Mouse (Mus musculus): ENCODE results near the gene Ptprd. TPM values are rescaled to one million over a fixed set of nuclear protein-coding genes. Genes with fewer than 3 reads are reported as not detected.
"Not testable (repeated sequence)": the region's sequence is repeated elsewhere in the genome, so short reads cannot be mapped to it uniquely, and the experiment has no call there.

Gene Ptprd
- polyA plus RNA-seq, 1 experiment: 357 TPM

- Histone ChIP-seq H3K27ac (ENCODE audit: insufficient read depth, low read depth, low read length) (no peak overlapping the region), H3K4me3 (ENCODE audit: insufficient read depth, low read depth, low read length) (no peak overlapping the region), H3K4me1 (ENCODE audit: control insufficient read depth, insufficient read depth, low read length) (no peaks in the 10 kb centered on the region)
- TF ChIP-seq POLR2A (IDR thresholded peaks at IDR 0.05; ENCODE audit: insufficient read depth, low read depth, low read length) (no peak), CTCF (IDR thresholded peaks at IDR 0.05; ENCODE audit: insufficient read depth, low read depth, low read length) (no peak)
- WGBS: 95% methylated on average over 4 of the region's 4 CpGs
Observed at GRCm38 (mm10) chr4:76444778-76445177, 1767.0 kb downstream of the Ptprd start.

DNA sequence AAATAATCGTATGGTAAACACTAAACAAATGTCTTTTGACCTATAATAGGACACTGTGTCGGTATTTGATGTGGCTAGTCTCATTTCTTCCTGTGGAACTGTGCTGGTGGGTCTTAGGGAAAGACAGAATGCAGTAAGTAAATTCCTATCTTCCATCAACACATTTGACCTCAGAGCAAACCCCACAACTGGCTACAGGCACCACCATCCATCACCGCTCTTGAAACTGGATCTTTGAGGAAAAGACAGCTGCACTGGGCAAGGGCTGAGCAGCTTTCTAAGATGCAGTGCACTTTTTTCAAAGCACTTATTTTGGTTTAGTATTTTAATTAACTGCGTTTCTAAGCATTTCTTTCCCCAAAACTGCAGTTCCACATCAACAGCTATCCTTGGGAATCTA lies 1768.2 kb downstream of the Ptprd start:
- H3K27ac ChIP-seq (ENCODE audit: insufficient read depth, low read depth, low read length): no peak overlapping the region
- H3K4me1 ChIP-seq (ENCODE audit: control insufficient read depth, insufficient read depth, low read length): no peaks in the 10 kb centered on the region
- 87% methylated on average over 4 of the region's 4 CpGs for WGBS
- H3K4me3 ChIP-seq (ENCODE audit: insufficient read depth, low read depth, low read length): no peak overlapping the region
- TF ChIP-seq POLR2A (IDR thresholded peaks at IDR 0.05; ENCODE audit: insufficient read depth, low read depth, low read length) (no peak), CTCF (IDR thresholded peaks at IDR 0.05; ENCODE audit: insufficient read depth, low read depth, low read length) (no peak)

GRCm38 (mm10) chr4:76440791-76441364 lies 1770.9 kb downstream of the Ptprd start:
- Histone ChIP-seq H3K4me3 (ENCODE audit: insufficient read depth, low read depth, low read length) (no peak overlapping the region), H3K4me1 (ENCODE audit: control insufficient read depth, insufficient read depth, low read length) (no peaks in the 10 kb centered on the region), H3K27ac (ENCODE audit: insufficient read depth, low read depth, low read length) (no peak overlapping the region)
- no peak for TF ChIP-seq CTCF (IDR thresholded peaks at IDR 0.05; ENCODE audit: insufficient read depth, low read depth, low read length)
- TF ChIP-seq POLR2A (IDR thresholded peaks at IDR 0.05; ENCODE audit: insufficient read depth, low read depth, low read length): no peak
- WGBS: 57% methylated on average over 6 of the region's 6 CpGs

DNA sequence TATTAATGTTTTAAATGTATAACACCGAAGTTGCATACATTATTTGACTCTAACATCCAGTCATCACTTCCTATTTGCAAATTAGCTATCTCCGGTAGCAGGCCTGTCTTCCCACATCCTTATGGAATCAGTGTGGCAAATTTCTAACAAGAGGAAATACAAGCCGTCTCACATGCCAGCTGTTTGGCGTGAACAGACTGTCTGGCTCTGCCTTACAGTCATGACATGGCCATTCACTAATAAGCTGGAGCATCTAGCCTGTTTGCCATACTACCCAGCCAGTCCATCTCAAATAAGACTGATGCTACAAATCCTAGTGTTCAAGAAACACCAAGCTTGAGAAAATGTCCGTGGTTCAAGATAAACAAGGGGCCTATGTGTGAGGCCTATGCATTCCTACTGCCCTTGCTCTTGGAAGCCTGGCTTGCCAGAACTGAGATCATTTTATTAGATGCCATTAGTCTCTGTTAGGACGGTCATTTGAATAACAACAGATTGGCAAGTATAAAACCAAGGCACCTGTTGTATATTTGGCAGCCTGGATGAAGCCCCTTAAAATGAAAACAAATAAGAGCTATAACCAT lies 1773.2 kb downstream of the Ptprd start:
- TF ChIP-seq CTCF (IDR thresholded peaks at IDR 0.05; ENCODE audit: insufficient read depth, low read depth, low read length) (no peak), POLR2A (IDR thresholded peaks at IDR 0.05; ENCODE audit: insufficient read depth, low read depth, low read length) (no peak)
- no peak overlapping the region for H3K27ac ChIP-seq (ENCODE audit: insufficient read depth, low read depth, low read length)
- H3K4me3 ChIP-seq (ENCODE audit: insufficient read depth, low read depth, low read length): no peak overlapping the region
- no peaks in the 10 kb centered on the region for H3K4me1 ChIP-seq (ENCODE audit: control insufficient read depth, insufficient read depth, low read length)
- 91% methylated on average over 6 of the region's 6 CpGs for WGBS

GRCm38 (mm10) chr4:76438068-76438467 lies 1773.7 kb downstream of the Ptprd start:
- TF ChIP-seq POLR2A (IDR thresholded peaks at IDR 0.05; ENCODE audit: insufficient read depth, low read depth, low read length) (no peak), CTCF (IDR thresholded peaks at IDR 0.05; ENCODE audit: insufficient read depth, low read depth, low read length) (no peak)
- no peak overlapping the region for H3K4me3 ChIP-seq (ENCODE audit: insufficient read depth, low read depth, low read length)
- no peaks in the 10 kb centered on the region for H3K4me1 ChIP-seq (ENCODE audit: control insufficient read depth, insufficient read depth, low read length)
- no peak overlapping the region for H3K27ac ChIP-seq (ENCODE audit: insufficient read depth, low read depth, low read length)
- WGBS: 81% methylated on average over 4 of the region's 4 CpGs

GRCm38 (mm10) chr4:76435920-76436319 lies 1775.8 kb downstream of the Ptprd start:
- H3K4me3 ChIP-seq (ENCODE audit: insufficient read depth, low read depth, low read length): no peak overlapping the region
- 75% methylated on average over 5 of the region's 5 CpGs for WGBS
- no peaks in the 10 kb centered on the region for H3K4me1 ChIP-seq (ENCODE audit: control insufficient read depth, insufficient read depth, low read length)
- no peak for TF ChIP-seq POLR2A (IDR thresholded peaks at IDR 0.05; ENCODE audit: insufficient read depth, low read depth, low read length)
- TF ChIP-seq CTCF (IDR thresholded peaks at IDR 0.05; ENCODE audit: insufficient read depth, low read depth, low read length): no peak
- H3K27ac ChIP-seq (ENCODE audit: insufficient read depth, low read depth, low read length): no peak overlapping the region

GRCm38 (mm10) chr4:76429769-76430168 lies 1782.0 kb downstream of the Ptprd start:
- TF ChIP-seq CTCF (IDR thresholded peaks at IDR 0.05; ENCODE audit: insufficient read depth, low read depth, low read length) (no peak), POLR2A (IDR thresholded peaks at IDR 0.05; ENCODE audit: insufficient read depth, low read depth, low read length) (no peak)
- H3K4me3 ChIP-seq (ENCODE audit: insufficient read depth, low read depth, low read length): no peak overlapping the region
- H3K4me1 ChIP-seq (ENCODE audit: control insufficient read depth, insufficient read depth, low read length): no peaks in the 10 kb centered on the region
- 39% methylated on average over 3 of the region's 3 CpGs for WGBS
- no peak overlapping the region for H3K27ac ChIP-seq (ENCODE audit: insufficient read depth, low read depth, low read length)

- WGBS: 93% methylated on average over 3 of the region's 3 CpGs
- H3K4me1 ChIP-seq (ENCODE audit: control insufficient read depth, insufficient read depth, low read length); H3K4me3 ChIP-seq (ENCODE audit: insufficient read depth, low read depth, low read length); H3K27ac ChIP-seq (ENCODE audit: insufficient read depth, low read depth, low read length): not testable (repeated sequence)
Observed at GRCm38 (mm10) chr4:76427036-76427435, 1784.7 kb downstream of the Ptprd start.

DNA sequence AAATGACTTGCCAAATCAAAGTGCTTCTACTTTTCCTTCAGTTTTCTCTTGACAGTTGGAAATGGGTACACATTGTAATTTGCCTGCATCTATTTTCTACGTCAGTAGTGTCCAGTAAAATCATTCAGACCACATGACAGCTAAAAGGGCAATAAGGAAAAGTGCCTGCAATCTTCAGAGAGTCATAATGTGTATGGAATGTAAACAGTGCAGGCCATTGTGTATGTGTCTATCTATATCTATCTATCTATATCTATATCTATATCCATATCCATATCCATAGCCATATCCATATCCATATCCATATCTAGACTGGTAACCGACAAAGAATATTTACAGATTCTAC lies 1786.6 kb downstream of the Ptprd start:
- WGBS: 89% methylated on average over 2 of the region's 2 CpGs
- no peak overlapping the region for H3K4me3 ChIP-seq (ENCODE audit: insufficient read depth, low read depth, low read length)
- H3K4me1 ChIP-seq (ENCODE audit: control insufficient read depth, insufficient read depth, low read length): no peaks in the 10 kb centered on the region
- no peak overlapping the region for H3K27ac ChIP-seq (ENCODE audit: insufficient read depth, low read depth, low read length)
- no peak for TF ChIP-seq POLR2A (IDR thresholded peaks at IDR 0.05; ENCODE audit: insufficient read depth, low read depth, low read length)
- no peak for TF ChIP-seq CTCF (IDR thresholded peaks at IDR 0.05; ENCODE audit: insufficient read depth, low read depth, low read length)

Measured in olfactory bulb, adult 2 months (tissue).